Mouse (Mus musculus): Measurements from ENCODE around the gene Pak1.

Gene Pak1

DNA sequence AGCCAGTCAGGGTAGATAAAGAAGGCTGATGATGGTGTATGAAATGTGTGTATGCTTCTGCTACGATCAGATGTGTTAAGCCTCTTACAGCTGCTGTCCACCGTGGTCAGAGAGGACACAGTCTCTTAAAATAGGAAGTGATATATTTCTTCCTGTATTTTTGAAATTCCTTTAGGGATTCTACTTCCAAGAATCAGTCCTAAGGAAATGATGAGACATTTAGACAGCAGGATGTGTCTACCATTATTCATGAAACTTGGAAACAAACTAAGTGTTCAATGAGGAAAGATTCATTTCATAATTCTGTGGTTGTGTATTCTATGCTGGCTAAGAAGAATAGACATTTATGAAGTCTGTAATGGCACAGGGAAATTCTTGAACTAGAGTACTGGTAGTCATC, 12.4 kb upstream of the Pak1 start:
- intact Hi-C loops (cut with DNase I): no loop called here

GRCm38 (mm10) chr7:97777191-97777590, 11.2 kb upstream of the Pak1 start:
- intact Hi-C loops (cut with DNase I): no loop called here

DNA sequence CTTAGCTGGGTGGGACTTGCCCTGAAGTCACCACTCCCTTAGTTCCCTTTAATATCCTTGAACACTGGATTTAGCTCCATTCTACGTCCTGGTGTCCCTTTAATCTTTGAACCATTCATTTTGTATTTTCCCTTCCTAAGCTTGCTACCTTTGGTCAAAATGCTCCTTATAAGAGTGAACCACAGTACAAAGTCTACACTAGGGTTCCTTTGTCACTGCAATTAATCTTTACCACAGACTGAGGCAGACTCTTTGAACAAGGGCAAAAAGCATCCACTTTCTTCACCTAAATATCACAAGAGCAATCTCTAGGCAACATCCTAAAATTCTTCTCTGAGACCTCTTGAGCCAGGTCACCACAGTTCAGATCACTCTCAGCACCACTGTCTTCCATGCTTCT, 8.1 kb upstream of the Pak1 start:
- intact Hi-C loops (cut with DNase I): no loop called here

- intact Hi-C loops (cut with DNase I): no loop called here
Observed at GRCm38 (mm10) chr7:97780815-97781214, 7.5 kb upstream of the Pak1 start.

- intact Hi-C loops (cut with DNase I): no loop called here
Observed at GRCm38 (mm10) chr7:97781496-97781895, 6.8 kb upstream of the Pak1 start.

- intact Hi-C loops (cut with DNase I): no loop called here
Observed at GRCm38 (mm10) chr7:97783523-97783922, 4.8 kb upstream of the Pak1 start.

- intact Hi-C loops (cut with DNase I): no loop called here
Observed at GRCm38 (mm10) chr7:97788669-97789483, 535 bp downstream of the Pak1 start.

GRCm38 (mm10) chr7:97790272-97790671, 1.9 kb downstream of the Pak1 start:
- intact Hi-C loops (cut with DNase I): no loop called here

- intact Hi-C loops (cut with DNase I): no loop called here
Observed at GRCm38 (mm10) chr7:97792324-97792723, 4.0 kb downstream of the Pak1 start.

GRCm38 (mm10) chr7:97803116-97803515, 14.8 kb downstream of the Pak1 start:
- intact Hi-C loops (cut with DNase I): no loop called here

- intact Hi-C loops (cut with DNase I): no loop called here
Observed at GRCm38 (mm10) chr7:97804245-97805066, 16.1 kb downstream of the Pak1 start.

- intact Hi-C loops (cut with DNase I): no loop called here
Observed at GRCm38 (mm10) chr7:97805067-97805365, 16.7 kb downstream of the Pak1 start.

DNA sequence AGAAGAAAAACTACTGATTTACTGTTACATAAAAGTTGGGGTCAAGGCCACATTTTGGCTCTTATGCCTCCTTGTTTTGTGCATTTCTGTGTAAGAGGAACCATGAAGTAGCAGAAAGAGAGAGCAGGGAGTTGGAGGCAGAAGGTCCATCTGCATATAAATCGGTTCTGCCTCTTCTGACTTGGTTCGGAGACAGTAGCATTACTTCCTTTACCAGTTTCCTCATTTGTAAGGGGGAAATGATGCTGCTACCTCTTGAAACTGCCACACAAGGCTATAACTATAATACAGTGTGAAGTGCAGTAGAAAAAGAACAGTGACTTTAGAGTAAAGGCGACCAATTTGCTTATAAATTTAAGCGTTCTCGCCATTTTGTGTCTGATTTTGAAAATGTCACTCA, 21.0 kb downstream of the Pak1 start:
- intact Hi-C loops (cut with DNase I): no loop called here

DNA sequence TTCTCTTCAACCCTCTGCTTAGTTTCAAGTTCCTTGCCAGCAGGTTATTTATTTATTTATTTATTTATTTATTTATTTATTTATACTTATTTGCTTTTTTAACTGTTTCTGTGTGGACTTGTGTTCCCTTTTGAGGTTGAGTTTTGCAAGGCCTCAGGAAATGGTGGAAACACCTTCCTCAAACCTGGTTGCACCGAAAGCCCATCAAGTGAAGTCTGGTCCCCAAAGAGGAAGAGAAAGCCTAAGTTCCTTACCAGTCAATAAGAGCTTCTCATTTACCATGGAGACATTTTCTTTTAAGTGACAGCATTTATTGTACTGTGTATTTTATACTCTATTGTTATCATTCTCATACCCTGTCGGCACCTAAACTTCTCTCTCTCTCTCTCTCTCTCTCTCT, 33.5 kb downstream of the Pak1 start:
- intact Hi-C loops (cut with DNase I): no loop called here

GRCm38 (mm10) chr7:97829091-97829490, 40.8 kb downstream of the Pak1 start:
- intact Hi-C loops (cut with DNase I): no loop called here

GRCm38 (mm10) chr7:97830739-97831138, 42.4 kb downstream of the Pak1 start:
- intact Hi-C loops (cut with DNase I): no loop called here

DNA sequence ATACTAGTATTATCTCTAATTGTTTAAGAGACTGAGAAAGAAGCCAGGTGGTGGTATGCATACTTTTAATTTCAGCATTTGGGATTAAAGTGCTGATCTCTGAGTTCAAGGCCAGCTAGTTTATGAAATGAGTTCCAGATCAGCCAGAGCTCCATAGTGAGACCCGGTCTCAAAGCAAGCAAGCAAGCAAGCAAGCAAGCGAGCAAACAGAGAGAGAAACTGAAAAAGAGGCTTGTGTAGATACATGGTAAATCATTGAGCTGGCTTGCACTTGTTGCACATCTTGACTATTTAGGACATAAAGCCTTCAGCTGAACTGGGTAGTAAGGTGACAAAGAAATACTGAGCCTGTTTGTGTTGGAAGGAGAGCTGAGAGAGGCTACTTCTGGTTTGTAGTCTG, 44.6 kb downstream of the Pak1 start:
- intact Hi-C loops (cut with DNase I): no loop called here

DNA sequence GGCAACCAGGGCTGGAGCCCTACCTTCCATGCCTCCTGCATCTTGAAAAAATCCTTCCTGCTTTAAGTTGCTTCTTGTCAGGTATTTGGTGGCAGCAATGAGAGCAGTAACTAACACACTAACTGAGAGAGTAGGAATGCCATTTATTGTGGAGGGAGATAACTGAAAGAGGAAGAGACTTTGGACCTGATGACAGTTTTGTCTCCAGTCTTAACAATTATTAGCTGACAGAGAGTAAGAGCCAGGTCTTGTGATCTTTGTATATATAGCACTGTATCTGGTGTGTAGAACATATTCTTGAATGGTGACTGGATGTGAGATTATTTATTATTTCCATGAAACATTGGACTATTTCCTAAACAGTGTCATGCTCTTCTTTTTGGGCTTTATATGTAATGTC, 50.2 kb downstream of the Pak1 start:
- intact Hi-C loops (cut with DNase I): no loop called here

GRCm38 (mm10) chr7:97841311-97841710, 53.0 kb downstream of the Pak1 start:
- intact Hi-C loops (cut with DNase I): loop anchor here (10.0 kb wide), 1 partner anchor 133 kb away; no protein-coding TSS in a partner anchor

DNA sequence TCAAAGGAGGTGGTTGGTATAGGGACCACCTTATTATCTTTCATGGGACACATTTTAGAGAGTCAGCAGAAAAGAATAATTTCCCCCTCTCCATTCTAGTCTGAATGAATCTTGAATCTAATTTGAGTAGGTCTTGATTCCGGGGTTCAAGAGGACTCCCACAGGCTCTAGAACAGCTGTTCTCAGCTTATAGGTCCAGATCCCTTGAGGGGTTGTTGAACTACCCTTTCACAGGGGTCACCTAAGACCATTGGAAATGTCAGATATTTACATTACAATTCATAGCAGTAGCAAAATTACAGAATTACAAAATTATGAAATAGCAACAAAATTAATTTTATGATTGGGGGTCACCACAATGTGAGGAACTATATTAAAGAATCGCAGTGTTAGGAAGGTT, 54.0 kb downstream of the Pak1 start:
- intact Hi-C loops (cut with DNase I): loop anchor here (10.0 kb wide), 1 partner anchor 132 kb away; no protein-coding TSS in a partner anchor

DNA sequence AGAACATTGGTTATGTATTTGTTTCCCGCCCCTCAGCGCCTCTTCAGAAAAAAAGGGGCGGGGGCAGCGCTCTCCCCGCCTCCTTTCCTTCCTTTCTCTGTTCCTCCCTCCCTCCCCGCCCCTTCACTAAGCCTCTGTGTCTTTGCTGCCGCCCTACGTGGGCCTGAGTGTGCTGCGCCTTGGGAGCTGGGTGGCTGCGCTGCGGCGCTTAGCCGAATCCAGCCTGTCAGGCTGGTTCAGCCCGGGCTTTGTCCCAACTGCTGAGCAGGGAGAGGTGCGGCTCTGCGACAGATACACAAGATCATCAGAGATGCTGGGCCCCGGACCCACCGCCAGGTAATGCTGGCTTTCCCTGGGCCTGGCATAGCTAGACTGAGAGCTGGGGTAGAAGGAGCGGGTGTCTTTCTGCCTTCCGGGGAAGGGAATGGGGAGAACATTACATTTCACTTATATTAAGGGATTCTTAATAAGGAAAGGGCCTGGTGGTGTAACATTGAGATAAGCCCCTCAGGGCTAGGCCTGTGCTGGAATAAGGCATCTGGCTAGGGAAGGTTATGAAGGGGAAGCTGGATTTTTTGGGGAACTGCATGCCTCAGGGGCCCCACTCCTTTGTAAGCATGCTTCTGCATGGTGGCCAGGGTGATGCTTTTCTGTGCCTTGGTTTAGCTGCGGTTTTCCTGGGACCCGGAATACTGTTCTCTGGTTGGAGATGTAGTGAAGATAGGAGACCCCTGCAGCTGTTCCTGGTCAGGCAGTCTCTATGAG, 54.6 kb downstream of the Pak1 start:
- intact Hi-C loops (cut with DNase I): loop anchor here (10.0 kb wide), 1 partner anchor 132 kb away; no protein-coding TSS in a partner anchor

DNA sequence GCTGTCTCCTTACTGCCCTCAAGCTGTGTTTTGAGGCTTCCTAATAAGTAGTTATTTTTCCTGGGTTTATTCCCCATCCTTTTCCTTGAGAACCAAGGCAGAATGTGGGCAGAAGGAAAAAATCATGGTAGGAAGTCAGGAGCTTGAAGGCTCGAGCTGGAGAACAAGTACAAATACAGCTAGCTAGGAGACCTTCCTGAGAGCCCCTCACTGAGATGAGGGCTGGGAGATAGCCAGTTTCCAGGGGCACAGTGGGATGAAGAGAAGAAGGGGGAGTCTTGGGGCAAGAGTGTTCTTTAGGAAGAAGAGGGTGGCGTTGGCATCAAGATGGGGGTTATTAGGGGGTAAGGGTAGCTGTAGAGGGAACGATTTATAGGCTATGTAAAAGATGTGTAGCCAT, 56.1 kb downstream of the Pak1 start:
- intact Hi-C loops (cut with DNase I): loop anchor here (10.0 kb wide), 1 partner anchor 130 kb away; no protein-coding TSS in a partner anchor
